Mouse (Mus musculus) neural tube, embryonic 14.5 days (tissue): ENCODE measurements around the gene Arhgef40. TPM values are rescaled to one million over a fixed set of nuclear protein-coding genes. Genes with fewer than 3 reads are reported as not detected.

Experiments
- ATAC-seq: fragments of 200-750 bp; cut with Nextera tagmentation; 2 replicates; pipeline ENCODE4 v1.8.0; 2017; ENCODE audit warnings: low read depth, mild to moderate bottlenecking, moderate TSS enrichment, moderate library complexity
- H3K27ac ChIP-seq: fragments of 300-500 bp; sonication (generic); 2 replicates; pipeline ENCODE4 v1.5.1; 2014; ENCODE audit warnings: low read depth, mild to moderate bottlenecking, control low read depth, low read length, moderate library complexity, mixed read lengths
- H3K27me3 ChIP-seq: fragments of 300-500 bp; sonication (generic); 2 replicates; pipeline ENCODE4 v1.6.1; 2014; ENCODE audit warnings: low read length; ENCODE audit not compliant: control insufficient read depth, insufficient read depth
- H3K36me3 ChIP-seq: fragments of 300-500 bp; sonication (generic); 2 replicates; pipeline ENCODE4 v1.6.1; 2014; ENCODE audit warnings: low read length, mixed read lengths; ENCODE audit not compliant: control insufficient read depth, insufficient read depth
- H3K4me1 ChIP-seq: fragments of 300-500 bp; sonication (generic); 2 replicates; pipeline ENCODE4 v1.6.1; 2014; ENCODE audit warnings: low read length; ENCODE audit not compliant: control insufficient read depth, insufficient read depth
- H3K4me2 ChIP-seq: fragments of 300-500 bp; sonication (generic); 2 replicates; pipeline ENCODE4 v1.6.1; 2014; ENCODE audit warnings: mild to moderate bottlenecking, low read depth, low read length, control low read depth
- H3K4me3 ChIP-seq: fragments of 300-500 bp; sonication (generic); 2 replicates; pipeline ENCODE4 v1.5.1; 2014; ENCODE audit warnings: low read depth, low read length, control low read depth, mixed read lengths
- H3K9ac ChIP-seq: fragments of 300-500 bp; sonication (generic); replicated peaks from 2 replicates; pipeline ENCODE4 v1.6.1; 2014; ENCODE audit warnings: low read depth, mild to moderate bottlenecking, control low read depth, low read length, mixed read lengths
- H3K9me3 ChIP-seq: fragments of 300-500 bp; sonication (generic); 2 replicates; pipeline ENCODE4 v1.6.1; 2016; ENCODE audit warnings: low read length; ENCODE audit not compliant: control insufficient read depth
- WGBS: fragments of 180-500 bp; shearing (Covaris S2); extraction: QIAGEN DNeasy Blood & Tissue Kit; methylation state at CpG from one replicate; pipeline ENCODE4 v1.1.7; 2014; 5-methylcytosine and 5-hydroxymethylcytosine counted together
- polyA plus RNA-seq: library from polyadenylated mRNA; unstranded; fragments of >200 nt; fragmentation: Nextera tagmentation; extraction: Ambion mirVana; gene quantifications from 2 replicates; pipeline ENCODE4 v1.2.1, GENCODE M21; 2014

Arhgef40 gene
- polyA plus RNA-seq, 1 experiment from 2014 or later = 66.5 TPM

DNA sequence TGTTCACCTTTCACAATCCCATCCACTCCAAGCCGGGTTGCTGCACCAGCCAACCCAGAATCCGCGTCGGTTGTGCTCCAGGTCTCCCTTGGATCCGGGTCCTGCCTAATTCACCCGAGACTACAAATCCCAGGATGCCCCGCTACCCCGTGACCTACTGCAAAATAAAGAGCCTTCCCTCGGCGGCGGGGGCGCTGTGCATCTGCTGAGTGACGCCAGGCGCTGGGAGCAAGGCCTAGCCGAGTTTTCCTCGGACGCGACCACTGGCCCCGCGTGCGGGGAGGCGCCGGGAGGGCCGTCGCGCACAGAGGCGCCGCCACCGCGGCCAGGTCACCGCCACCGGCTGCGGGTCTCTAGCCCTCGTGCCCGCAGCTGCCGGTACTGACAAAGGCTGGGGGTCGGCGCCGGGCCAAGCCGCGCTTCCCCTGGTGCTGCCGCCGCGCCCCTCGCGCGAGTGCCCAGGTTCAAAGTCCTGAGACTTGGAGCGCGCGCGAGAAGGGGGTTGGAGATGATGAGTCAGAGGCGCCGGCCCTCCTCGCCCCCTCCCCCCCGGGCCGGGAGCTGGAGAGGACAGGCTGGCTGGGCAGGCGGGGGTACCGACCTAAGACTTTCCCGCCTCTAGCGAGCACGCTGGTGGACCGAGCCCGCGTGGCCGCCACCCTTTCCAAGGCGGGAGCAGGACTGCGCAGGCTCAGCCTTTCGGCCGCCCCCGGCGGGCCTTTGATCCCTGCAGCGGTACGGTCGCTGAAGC lies 35.2 kb downstream of the Arhgef40 start:
- peaks cover 34% of the 10 kb centered on the region for H3K4me1 ChIP-seq
- ATAC-seq = peak; percentile 92
- under 1% methylated on average over 74 of the region's 74 CpGs for WGBS

DNA sequence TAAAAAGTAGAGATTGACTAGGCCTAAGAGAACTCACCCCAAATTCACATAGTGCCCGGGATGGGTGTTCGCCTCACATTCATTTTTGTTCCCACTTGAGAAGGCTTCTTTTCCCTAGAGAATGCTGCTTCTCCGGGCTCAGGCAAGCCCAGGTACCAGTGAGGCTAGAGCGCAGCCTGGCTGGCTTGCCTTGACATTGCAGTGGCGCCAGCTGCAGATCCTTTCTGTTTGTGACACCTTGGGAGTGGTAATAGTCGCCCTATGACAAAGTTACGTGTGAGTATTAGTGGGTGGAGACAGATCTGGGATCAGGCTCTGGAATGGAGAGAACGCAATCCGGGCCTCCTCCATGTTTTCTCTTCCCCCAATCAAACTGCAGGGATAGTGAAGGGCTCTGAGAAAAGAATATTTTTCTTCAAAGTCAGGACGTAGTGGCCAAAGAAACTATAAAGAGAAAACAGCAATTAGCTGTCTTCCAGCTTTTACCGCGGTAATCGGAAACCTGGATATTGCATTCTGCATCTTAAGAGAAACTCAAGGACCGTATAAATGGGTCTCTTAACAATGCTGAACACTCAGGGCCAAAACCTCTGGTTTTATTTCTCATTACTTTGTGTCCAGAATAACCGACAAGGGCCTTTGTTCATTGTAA lies 36.1 kb downstream of the Arhgef40 start, which contains the start of gene Zfp219:
TSS of gene Zfp219 (minus strand) at position 248 of the 652 bp plus-strand sequence.
- Histone ChIP-seq H3K4me3 (peak within 1 kb of the TSS; percentile 74), H3K27ac (peak within 1 kb of the TSS; percentile 99), H3K9ac (peak within 1 kb of the TSS; percentile 93), H3K9me3 (no peaks in the 10 kb centered on the region), H3K4me1 (peaks cover 26% of the 10 kb centered on the region), H3K36me3 (no peaks in the 10 kb centered on the region), H3K27me3 (no peaks in the 10 kb centered on the region), H3K4me2 (peak within 1 kb of the TSS; percentile 66)
- peak; percentile 64 for ATAC-seq
- WGBS = 4% methylated on average over 15 of the region's 15 CpGs

More for the DNA sequence above, 35.2 kb downstream of the Arhgef40 start:
- H3K27me3 ChIP-seq = no peaks in the 10 kb centered on the region
- H3K36me3 ChIP-seq = no peaks in the 10 kb centered on the region
- no peaks in the 10 kb centered on the region for H3K9me3 ChIP-seq
- peak overlapping the region; percentile 99 for H3K27ac ChIP-seq
- peak overlapping the region; percentile 66 for H3K4me2 ChIP-seq
- H3K9ac ChIP-seq = peak overlapping the region; percentile 93
- peak overlapping the region; percentile 74 for H3K4me3 ChIP-seq

DNA sequence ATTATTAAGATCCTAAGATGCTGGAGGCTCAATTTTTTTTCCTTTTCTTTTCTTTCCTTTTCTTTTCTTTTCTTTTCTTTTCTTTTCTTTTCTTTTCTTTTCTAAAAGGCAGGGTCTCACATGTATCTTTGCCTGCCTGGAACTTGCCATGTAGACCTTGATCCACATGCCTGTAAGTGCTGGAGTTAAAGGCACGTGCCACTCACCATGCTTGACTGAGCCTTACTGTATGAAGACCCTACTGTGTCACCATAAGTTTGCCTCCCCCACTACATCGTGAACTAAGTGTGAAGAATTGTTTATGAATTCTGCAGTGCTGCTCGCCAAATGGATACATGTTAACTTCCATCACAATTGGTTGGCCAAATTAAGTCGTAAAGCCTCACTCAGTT lies 36.6 kb downstream of the Arhgef40 start:
- Histone ChIP-seq H3K4me3 (no peak overlapping the region), H3K9ac (no peak overlapping the region; the same call in 1 of the 2 replicates), H3K27ac (peak overlapping the region; percentile 99; the same call in 1 of the 2 replicates)

DNA sequence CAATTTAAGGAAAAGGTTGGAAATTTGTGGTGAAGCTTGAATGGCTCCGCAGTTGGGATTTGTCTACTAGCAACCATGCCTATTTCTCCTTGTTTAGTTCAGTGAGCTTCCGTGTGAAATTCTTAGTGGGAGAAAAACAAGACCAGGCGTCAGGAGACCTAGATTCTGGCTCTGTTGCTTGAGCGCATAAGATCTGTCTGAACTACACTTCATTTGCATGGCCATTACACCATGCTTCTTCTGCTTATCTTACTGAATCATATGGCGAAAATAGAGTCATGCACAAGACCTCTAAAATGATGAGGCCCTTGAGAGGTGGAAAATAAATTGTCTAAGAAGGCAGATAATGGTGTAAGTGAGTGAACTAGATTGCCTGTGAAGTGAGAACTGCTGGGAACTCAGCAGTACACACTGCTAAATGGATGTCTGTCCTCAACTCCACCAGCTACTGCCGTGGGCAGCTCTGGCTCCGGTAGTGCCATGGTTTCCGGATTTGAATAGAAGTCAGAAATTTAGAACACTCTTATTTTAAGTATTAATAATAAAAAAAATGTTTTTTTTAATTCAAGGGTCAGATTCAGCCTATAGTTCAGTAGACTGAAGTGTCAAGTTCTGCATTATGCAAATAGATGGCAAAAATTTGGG lies 37.2 kb downstream of the Arhgef40 start:
- Histone ChIP-seq H3K4me1 (peaks cover 19% of the 10 kb centered on the region), H3K4me2 (no peak overlapping the region), H3K9ac (no peak overlapping the region), H3K4me3 (no peak overlapping the region), H3K27ac (no peak overlapping the region), H3K9me3 (no peaks in the 10 kb centered on the region), H3K27me3 (no peaks in the 10 kb centered on the region), H3K36me3 (no peaks in the 10 kb centered on the region)
- WGBS = 87% methylated on average over 8 of the region's 8 CpGs
- no peak for ATAC-seq

More for the DNA sequence above, 36.6 kb downstream of the Arhgef40 start:
- Histone ChIP-seq H3K9me3 (no peaks in the 10 kb centered on the region), H3K4me1 (peaks cover 21% of the 10 kb centered on the region), H3K4me2 (peak overlapping the region; percentile 66), H3K36me3 (no peaks in the 10 kb centered on the region), H3K27me3 (no peaks in the 10 kb centered on the region)
- WGBS = 45% methylated on average over 4 of the region's 4 CpGs
- ATAC-seq = no peak

DNA sequence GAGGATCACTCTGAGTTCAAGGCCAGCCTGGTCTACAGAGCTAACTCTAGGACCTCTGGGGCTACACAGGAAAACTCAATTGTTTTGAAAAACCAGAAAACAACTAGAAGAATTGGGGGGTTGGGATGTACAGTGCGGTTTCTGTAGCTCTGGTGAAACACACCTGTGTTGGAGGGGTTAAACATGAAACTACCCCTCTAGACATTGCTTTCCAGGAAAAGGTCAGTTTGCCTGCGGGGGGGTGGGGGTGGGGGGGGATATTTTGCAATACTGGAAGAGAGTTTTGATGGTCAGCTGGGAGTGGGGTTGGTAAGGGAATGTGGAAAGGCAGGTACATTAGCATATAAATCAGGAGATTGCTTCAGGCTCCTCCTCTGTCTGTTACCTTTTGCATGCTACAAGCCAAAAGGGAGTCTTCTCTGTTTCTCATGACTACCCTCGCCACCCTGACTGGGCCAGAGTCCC lies 37.8 kb downstream of the Arhgef40 start:
- Histone ChIP-seq H3K4me3 (no peak overlapping the region), H3K4me2 (peak overlapping the region; percentile 46), H3K27ac (no peak overlapping the region), H3K9me3 (no peaks in the 10 kb centered on the region), H3K27me3 (no peaks in the 10 kb centered on the region), H3K36me3 (no peaks in the 10 kb centered on the region), H3K9ac (no peak overlapping the region), H3K4me1 (peaks cover 19% of the 10 kb centered on the region)
- WGBS = 60% methylated on average over 3 of the region's 3 CpGs
- no peak for ATAC-seq

DNA sequence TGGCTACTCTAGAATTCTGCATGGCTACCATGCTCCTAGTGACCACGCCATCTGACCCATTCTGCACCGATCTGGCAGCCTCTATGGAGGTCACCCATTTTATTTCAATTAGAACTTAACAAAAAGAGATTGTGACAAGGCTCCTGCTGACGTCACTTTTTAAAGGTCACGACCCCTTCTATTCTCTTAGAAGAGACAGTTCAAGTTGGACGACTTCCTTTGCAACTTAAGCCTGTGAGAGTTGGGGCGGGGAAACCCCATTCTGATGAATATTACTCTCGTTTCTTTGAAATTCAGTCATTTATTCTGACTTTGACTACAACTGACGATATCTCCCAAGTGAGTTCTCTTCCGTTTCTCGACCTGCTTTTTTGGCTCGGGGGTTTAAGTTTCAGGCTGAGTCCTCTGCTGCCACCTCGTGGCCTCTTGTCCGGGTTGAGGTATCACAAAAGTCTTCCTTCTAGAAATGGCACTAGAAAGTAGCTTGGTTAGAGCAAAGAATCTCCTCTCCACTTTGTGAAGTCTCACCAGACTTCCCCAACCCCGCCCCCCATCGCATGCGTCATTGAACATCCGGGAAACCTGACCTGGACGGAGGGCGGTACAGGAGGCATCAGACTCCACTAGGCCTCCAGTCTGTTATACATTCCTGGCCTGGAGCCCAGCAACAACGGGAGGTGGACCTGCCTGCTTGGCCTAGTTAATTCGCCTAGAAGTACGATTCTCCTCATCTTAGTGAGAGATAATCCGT lies 38.4 kb downstream of the Arhgef40 start:
- peaks cover 19% of the 10 kb centered on the region for H3K4me1 ChIP-seq
- H3K27me3 ChIP-seq = no peaks in the 10 kb centered on the region
- H3K9me3 ChIP-seq = no peaks in the 10 kb centered on the region
- ATAC-seq = 0 out of 2 replicates have a peak, but pooled peaks have one; percentile 1
- WGBS = 5% methylated on average over 23 of the region's 23 CpGs
- peak overlapping the region; percentile 57 for H3K27ac ChIP-seq
- no peak overlapping the region; the same call in 1 of the 2 replicates for H3K4me3 ChIP-seq
- no peaks in the 10 kb centered on the region for H3K36me3 ChIP-seq
- H3K4me2 ChIP-seq = peak overlapping the region; percentile 46
- no peak overlapping the region for H3K9ac ChIP-seq

DNA sequence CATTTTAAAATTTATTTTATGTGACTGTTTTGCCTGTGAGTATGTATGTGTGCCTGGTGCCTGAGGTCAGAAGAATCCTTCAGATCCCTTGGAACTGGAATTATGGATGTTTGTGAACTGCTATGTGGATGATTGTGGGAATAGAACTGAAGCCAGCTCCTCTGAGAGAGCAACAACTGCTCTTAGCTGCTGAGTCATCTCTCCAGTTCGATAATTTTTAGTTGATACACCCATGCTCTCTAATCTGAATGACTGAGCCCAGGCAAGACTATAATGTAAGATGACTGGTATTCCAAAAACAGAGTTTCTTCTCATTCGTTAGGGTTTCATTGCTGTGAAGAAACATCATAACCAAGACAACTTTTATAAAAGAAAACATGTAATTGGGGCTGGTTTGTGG lies 39.6 kb downstream of the Arhgef40 start:
- ATAC-seq = no peak
- Histone ChIP-seq H3K9ac (no peak overlapping the region), H3K36me3 (no peaks in the 10 kb centered on the region), H3K27me3 (no peaks in the 10 kb centered on the region), H3K27ac (no peak overlapping the region), H3K4me2 (no peak overlapping the region), H3K9me3 (no peaks in the 10 kb centered on the region), H3K4me1 (peaks cover 12% of the 10 kb centered on the region), H3K4me3 (no peak overlapping the region)
- WGBS = 90% methylated on average over 2 of the region's 2 CpGs

DNA sequence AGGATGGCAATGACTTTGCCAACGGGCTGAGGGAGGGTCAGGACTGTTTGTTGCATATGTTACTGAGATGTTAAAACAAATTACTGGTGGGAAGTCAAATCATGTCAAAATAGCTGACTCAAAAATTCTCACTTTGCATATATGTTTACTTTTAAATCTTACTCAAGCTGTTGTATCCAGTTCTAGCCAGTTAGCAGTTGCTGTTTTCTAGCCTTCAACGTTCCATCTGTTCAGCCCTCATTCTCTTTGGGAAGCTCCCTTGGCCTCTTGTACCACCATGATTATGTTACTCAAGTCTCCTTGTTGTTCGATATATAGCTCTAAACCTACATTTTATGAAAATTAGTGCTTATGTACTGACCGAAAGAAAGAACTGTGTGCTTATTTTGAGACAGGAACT lies 41.8 kb downstream of the Arhgef40 start:
- Histone ChIP-seq H3K4me2 (no peak overlapping the region), H3K27ac (no peak overlapping the region), H3K4me3 (no peak overlapping the region), H3K36me3 (no peaks in the 10 kb centered on the region), H3K9ac (no peak overlapping the region), H3K27me3 (no peaks in the 10 kb centered on the region), H3K4me1 (peaks cover 7% of the 10 kb centered on the region; the same call in 1 of the 2 replicates), H3K9me3 (no peaks in the 10 kb centered on the region)
- ATAC-seq = no peak
- 88% methylated on average over 4 of the region's 4 CpGs for WGBS
